Mouse (Mus musculus) myocyte (in vitro differentiated cells): ENCODE measurements around the gene Rnf19b.

Experiments used
- CEBPB ChIP-seq: IDR thresholded peaks from 2 replicates; pipeline ENCODE4 v1.6.1; 2011; ENCODE audit warnings: mild to moderate bottlenecking, moderate library complexity; ENCODE audit not compliant: poor library complexity, insufficient read depth, severe bottlenecking
- E2F4 ChIP-seq: IDR thresholded peaks from one replicate; pipeline ENCODE4 v1.6.1; 2011; ENCODE audit warnings: mild to moderate bottlenecking, control low read depth, moderate library complexity; ENCODE audit not compliant: insufficient read depth
- MYOD1 ChIP-seq, 3 experiments: IDR thresholded peaks; one replicate each; pipeline ENCODE4 v1.6.1; 2011; ENCODE audit warnings: control low read depth in 2 of 3, low read depth in 2 of 3, mild to moderate bottlenecking in 2 of 3, moderate library complexity in 1 of 3; ENCODE audit not compliant: insufficient read length in 2 of 3, control insufficient read depth in 1 of 3
- MYOG ChIP-seq, 3 experiments: IDR thresholded peaks; one replicate each; pipeline ENCODE4 v1.6.1; 2011; ENCODE audit warnings: control low read depth in 2 of 3, low read depth in 2 of 3, mild to moderate bottlenecking in 2 of 3; ENCODE audit not compliant: insufficient read length in 2 of 3, control insufficient read depth in 1 of 3, insufficient read depth in 1 of 3
- POLR2A ChIP-seq: IDR thresholded peaks from one replicate; pipeline ENCODE4 v1.6.1; 2011; ENCODE audit warnings: low read depth, mild to moderate bottlenecking, control low read depth, moderate library complexity; ENCODE audit not compliant: insufficient read length
- POLR2AphosphoS2 ChIP-seq: IDR thresholded peaks from one replicate; pipeline ENCODE4 v1.6.1; 2011; ENCODE audit warnings: low read depth, control low read depth; ENCODE audit not compliant: insufficient read length
- SRF ChIP-seq: IDR thresholded peaks from one replicate; pipeline ENCODE4 v1.6.1; 2011; ENCODE audit warnings: low read depth; ENCODE audit not compliant: control insufficient read depth, insufficient read length
- TCF12 ChIP-seq: IDR thresholded peaks from one replicate; pipeline ENCODE4 v1.6.1; 2011; ENCODE audit warnings: mild to moderate bottlenecking, control low read depth; ENCODE audit not compliant: poor library complexity, insufficient read depth, severe bottlenecking
- USF1 ChIP-seq: IDR thresholded peaks from one replicate; pipeline ENCODE4 v1.6.1; 2011; ENCODE audit warnings: low read depth, mild to moderate bottlenecking, control low read depth, moderate library complexity

- TF ChIP-seq USF1, result no peak
- TF ChIP-seq POLR2A, result no peak
- TF ChIP-seq E2F4, result no peak
- no peak for TF ChIP-seq CEBPB
- TF ChIP-seq MYOD1 (IDR thresholded peaks at IDR 0.05; ENCODE audit: control insufficient read depth in 1 of 3, insufficient read length in 2 of 3, low read depth in 2 of 3), result no peak
- no peak for TF ChIP-seq SRF
- no peak for TF ChIP-seq MYOG (IDR thresholded peaks at IDR 0.05; ENCODE audit: control insufficient read depth in 1 of 3, insufficient read depth in 1 of 3, insufficient read length in 2 of 3, low read depth in 2 of 3)
- TF ChIP-seq TCF12, result no peak
- no peak for TF ChIP-seq POLR2AphosphoS2
Measured at GRCm38 (mm10) chr4:129068848-129069247, 10.8 kb downstream of the Rnf19b start.
